Mouse (Mus musculus): ENCODE results near the gene Tspan9. TPM values are rescaled to one million over a fixed set of nuclear protein-coding genes. Genes with fewer than 3 reads are reported as not detected.

Gene Tspan9
- total and polyA plus RNA-seq, 2 experiments: 23.2 to 40.0 TPM

GRCm38 (mm10) chr6:128029517-128030348, 113.7 kb downstream of the Tspan9 start:
- 81% methylated on average over 9 of the region's 9 CpGs for WGBS
- H3K4me1 ChIP-seq (ENCODE audit: control insufficient read depth, insufficient read depth, low read length): no peaks in the 10 kb centered on the region
- no peak overlapping the region for H3K4me3 ChIP-seq (ENCODE audit: insufficient read depth, low read depth, low read length)
- no peak overlapping the region for H3K9ac ChIP-seq (ENCODE audit: low read depth, low read length)
- TF ChIP-seq POLR2A (IDR thresholded peaks at IDR 0.05; ENCODE audit: extremely low read depth, insufficient read depth, low read length) (no peak), CTCF (IDR thresholded peaks at IDR 0.05; ENCODE audit: low read depth, low read length) (no peak)
- no peak overlapping the region for H3K27ac ChIP-seq (replicated peaks; ENCODE audit: insufficient read depth, low read depth, low read length)
- no peak for DNase-seq (ENCODE audit: extremely low read depth, low read depth, low spot score)
- no peaks in the 10 kb centered on the region for H3K36me3 ChIP-seq (ENCODE audit: control insufficient read depth, insufficient read depth, low read length)
- no peaks in the 10 kb centered on the region for H3K27me3 ChIP-seq (ENCODE audit: control insufficient read depth, insufficient read depth, low read length)
- no peaks in the 10 kb centered on the region; the same call in 1 of the 2 replicates for H3K79me2 ChIP-seq (ENCODE audit: control insufficient read depth, insufficient read depth, low read length)

GRCm38 (mm10) chr6:128028116-128028940, 115.1 kb downstream of the Tspan9 start:
- Histone ChIP-seq H3K79me2 (ENCODE audit: control insufficient read depth, insufficient read depth, low read length) (no peaks in the 10 kb centered on the region; the same call in 1 of the 2 replicates), H3K27ac (replicated peaks; ENCODE audit: insufficient read depth, low read depth, low read length) (no peak overlapping the region), H3K4me1 (ENCODE audit: control insufficient read depth, insufficient read depth, low read length) (no peaks in the 10 kb centered on the region), H3K27me3 (ENCODE audit: control insufficient read depth, insufficient read depth, low read length) (no peaks in the 10 kb centered on the region), H3K9ac (ENCODE audit: low read depth, low read length) (no peak overlapping the region), H3K36me3 (ENCODE audit: control insufficient read depth, insufficient read depth, low read length) (no peaks in the 10 kb centered on the region), H3K4me3 (ENCODE audit: insufficient read depth, low read depth, low read length) (no peak overlapping the region)
- TF ChIP-seq CTCF (IDR thresholded peaks at IDR 0.05; ENCODE audit: low read depth, low read length) (peak; percentile 50; the same call in 1 of the 2 replicates), POLR2A (IDR thresholded peaks at IDR 0.05; ENCODE audit: extremely low read depth, insufficient read depth, low read length) (no peak)
- 79% methylated on average over 10 of the region's 10 CpGs for WGBS
- DNase-seq (ENCODE audit: extremely low read depth, low read depth, low spot score): no peak

- H3K4me1 ChIP-seq (ENCODE audit: control insufficient read depth, insufficient read depth, low read length): no peaks in the 10 kb centered on the region
- no peak for DNase-seq (ENCODE audit: extremely low read depth, low read depth, low spot score)
- 92% methylated on average over 8 of the region's 8 CpGs for WGBS
- no peak overlapping the region for H3K4me3 ChIP-seq (ENCODE audit: insufficient read depth, low read depth, low read length)
- H3K27me3 ChIP-seq (ENCODE audit: control insufficient read depth, insufficient read depth, low read length): no peaks in the 10 kb centered on the region
- TF ChIP-seq CTCF (IDR thresholded peaks at IDR 0.05; ENCODE audit: low read depth, low read length) (no peak), POLR2A (IDR thresholded peaks at IDR 0.05; ENCODE audit: extremely low read depth, insufficient read depth, low read length) (no peak)
- no peaks in the 10 kb centered on the region; the same call in 1 of the 2 replicates for H3K79me2 ChIP-seq (ENCODE audit: control insufficient read depth, insufficient read depth, low read length)
- no peaks in the 10 kb centered on the region for H3K36me3 ChIP-seq (ENCODE audit: control insufficient read depth, insufficient read depth, low read length)
- no peak overlapping the region for H3K27ac ChIP-seq (replicated peaks; ENCODE audit: insufficient read depth, low read depth, low read length)
- H3K9ac ChIP-seq (ENCODE audit: low read depth, low read length): no peak overlapping the region
Observed at GRCm38 (mm10) chr6:128025997-128026396, 117.4 kb downstream of the Tspan9 start.

GRCm38 (mm10) chr6:128025581-128025980, 117.8 kb downstream of the Tspan9 start:
- Histone ChIP-seq H3K4me1 (ENCODE audit: control insufficient read depth, insufficient read depth, low read length) (no peaks in the 10 kb centered on the region), H3K27me3 (ENCODE audit: control insufficient read depth, insufficient read depth, low read length) (no peaks in the 10 kb centered on the region), H3K4me3 (ENCODE audit: insufficient read depth, low read depth, low read length) (no peak overlapping the region), H3K79me2 (ENCODE audit: control insufficient read depth, insufficient read depth, low read length) (no peaks in the 10 kb centered on the region; the same call in 1 of the 2 replicates), H3K36me3 (ENCODE audit: control insufficient read depth, insufficient read depth, low read length) (no peaks in the 10 kb centered on the region), H3K9ac (ENCODE audit: low read depth, low read length) (no peak overlapping the region), H3K27ac (replicated peaks; ENCODE audit: insufficient read depth, low read depth, low read length) (no peak overlapping the region)
- 91% methylated on average over 13 of the region's 13 CpGs for WGBS
- TF ChIP-seq CTCF (IDR thresholded peaks at IDR 0.05; ENCODE audit: low read depth, low read length) (no peak), POLR2A (IDR thresholded peaks at IDR 0.05; ENCODE audit: extremely low read depth, insufficient read depth, low read length) (no peak)
- no peak for DNase-seq (ENCODE audit: extremely low read depth, low read depth, low spot score)

GRCm38 (mm10) chr6:128022207-128022606, 121.2 kb downstream of the Tspan9 start:
- DNase-seq (ENCODE audit: extremely low read depth, low read depth, low spot score): no peak
- Histone ChIP-seq H3K36me3 (ENCODE audit: control insufficient read depth, insufficient read depth, low read length) (no peaks in the 10 kb centered on the region), H3K27me3 (ENCODE audit: control insufficient read depth, insufficient read depth, low read length) (no peaks in the 10 kb centered on the region), H3K79me2 (ENCODE audit: control insufficient read depth, insufficient read depth, low read length) (no peaks in the 10 kb centered on the region; the same call in 1 of the 2 replicates), H3K27ac (replicated peaks; ENCODE audit: insufficient read depth, low read depth, low read length) (no peak overlapping the region), H3K4me1 (ENCODE audit: control insufficient read depth, insufficient read depth, low read length) (no peaks in the 10 kb centered on the region), H3K9ac (ENCODE audit: low read depth, low read length) (no peak overlapping the region), H3K4me3 (ENCODE audit: insufficient read depth, low read depth, low read length) (no peak overlapping the region)
- 77% methylated on average over 6 of the region's 6 CpGs for WGBS
- TF ChIP-seq POLR2A (IDR thresholded peaks at IDR 0.05; ENCODE audit: extremely low read depth, insufficient read depth, low read length) (no peak), CTCF (IDR thresholded peaks at IDR 0.05; ENCODE audit: low read depth, low read length) (no peak)
